Mouse (Mus musculus): ENCODE data around the gene Pigs.

DNA sequence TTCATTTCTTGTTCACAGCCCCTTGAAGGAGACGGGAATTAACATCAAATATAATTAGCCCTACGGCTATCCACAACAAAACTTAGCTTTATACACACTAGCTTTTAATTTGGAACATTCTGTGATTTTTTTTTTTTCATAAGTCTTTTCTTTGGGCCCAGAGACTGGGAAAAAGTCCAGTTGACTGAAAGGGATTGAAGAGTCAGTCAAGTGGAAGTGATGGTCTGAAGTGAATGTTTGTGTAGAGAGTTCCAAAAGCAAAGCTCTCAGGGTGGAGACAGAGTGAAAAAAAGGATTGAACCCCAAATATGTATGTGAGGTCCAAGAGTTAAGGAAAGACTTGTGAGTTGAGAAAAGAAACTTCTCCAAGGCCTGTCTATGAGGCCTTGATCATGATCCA is 9.8 kb upstream of the Pigs start:
- TF ChIP-seq CTCF (IDR thresholded peaks at IDR 0.05; ENCODE audit: extremely low read depth, insufficient read depth, low read length): no peak
- no peak for TF ChIP-seq POLR2A (IDR thresholded peaks at IDR 0.05; ENCODE audit: extremely low read depth, insufficient read depth, low read length)

Data from cortical plate, adult 2 months (tissue).